Mouse (Mus musculus) MEL (cell line): ENCODE measurements around the gene Hnrnpf. TPM values are rescaled to one million over a fixed set of nuclear protein-coding genes. Genes with fewer than 3 reads are reported as not detected.

ENCODE experiments used
- DNase-seq: peaks from one replicate; pipeline ENCODE4 v3.0.0; 2011; ENCODE audit warnings: low read depth, low spot score
- H3K27ac ChIP-seq: 2 replicates; pipeline ENCODE4 v1.5.1; 2012; ENCODE audit warnings: low read depth, mild to moderate bottlenecking, control low read depth, low read length, moderate library complexity; ENCODE audit not compliant: control insufficient read depth
- H3K27me3 ChIP-seq, 2 experiments: fragments of 150-350 bp in 1 of 2; sonication (generic) in 1 of 2; 2 replicates each; pipeline ENCODE4 v1.6.1; 2012; ENCODE audit warnings: low read length in 2 of 2, mild to moderate bottlenecking in 2 of 2, improper control_type of control experiment in 1 of 2, moderate library complexity in 1 of 2; ENCODE audit not compliant: insufficient read depth in 2 of 2, control insufficient read depth in 1 of 2
- H3K36me3 ChIP-seq, 2 experiments: 2 replicates each; pipeline ENCODE4 v1.6.1; 2012 to 2014; ENCODE audit warnings: low read length in 2 of 2, improper control_type of control experiment in 1 of 2, inconsistent platforms in 1 of 2, mild to moderate bottlenecking in 1 of 2; ENCODE audit not compliant: insufficient read depth in 2 of 2, control insufficient read depth in 1 of 2
- H3K4me1 ChIP-seq, 2 experiments: fragments of 150-350 bp in 1 of 2; sonication (generic) in 1 of 2; 2 replicates each; pipeline ENCODE4 v1.6.1; 2012; ENCODE audit warnings: low read length in 2 of 2, improper control_type of control experiment in 1 of 2, mild to moderate bottlenecking in 1 of 2; ENCODE audit not compliant: insufficient read depth in 2 of 2, control insufficient read depth in 1 of 2
- H3K4me3 ChIP-seq, 2 experiments: fragments of 150-350 bp in 1 of 2; sonication (generic) in 1 of 2; 2 replicates each; pipeline ENCODE4 v1.5.1; 2012; ENCODE audit warnings: low read depth in 2 of 2, low read length in 2 of 2, mild to moderate bottlenecking in 2 of 2, moderate library complexity in 2 of 2, control low read depth in 1 of 2, improper control_type of control experiment in 1 of 2; ENCODE audit not compliant: control insufficient read depth in 1 of 2, insufficient read depth in 1 of 2
- H3K79me2 ChIP-seq: 2 replicates; pipeline ENCODE4 v1.6.1; 2012; ENCODE audit warnings: mild to moderate bottlenecking, low read length, moderate library complexity; ENCODE audit not compliant: control insufficient read depth, poor library complexity, insufficient read depth
- H3K9ac ChIP-seq: 2 replicates; pipeline ENCODE4 v1.6.1; 2012; ENCODE audit warnings: low read depth, mild to moderate bottlenecking, control low read depth, low read length, moderate library complexity; ENCODE audit not compliant: control insufficient read depth, poor library complexity, severe bottlenecking
- H3K9me3 ChIP-seq: fragments of 150-350 bp; sonication (generic); replicated peaks from 2 replicates; pipeline ENCODE4 v1.6.1; 2012; ENCODE audit warnings: mild to moderate bottlenecking, low read length, improper control_type of control experiment, moderate library complexity; ENCODE audit not compliant: insufficient read depth
- CHD1 ChIP-seq: IDR thresholded peaks from 2 replicates; pipeline ENCODE4 v1.6.1; 2012; ENCODE audit warnings: low read depth, mild to moderate bottlenecking, inconsistent platforms, low read length, improper control_type of control experiment
- CTCF ChIP-seq, 3 experiments: IDR thresholded peaks in 2 of 3; conservative IDR thresholded peaks in 1 of 3; 2 replicates each; pipeline ENCODE4 v1.5.1; 2011 to 2012; ENCODE audit warnings: low read length in 3 of 3, low read depth in 2 of 3, mild to moderate bottlenecking in 2 of 3, improper control_type of control experiment in 1 of 3, inconsistent platforms in 1 of 3, mixed read lengths in 1 of 3, moderate library complexity in 1 of 3; ENCODE audit not compliant: control insufficient read depth in 1 of 3, insufficient read depth in 1 of 3, poor library complexity in 1 of 3, severe bottlenecking in 1 of 3
- ELF1 ChIP-seq: IDR thresholded peaks from 2 replicates; pipeline ENCODE4 v1.6.1; 2014; ENCODE audit warnings: low read depth, mild to moderate bottlenecking, inconsistent platforms, low read length, improper control_type of control experiment, moderate library complexity
- EP300 ChIP-seq, 2 experiments: IDR thresholded peaks; 2 replicates each; pipeline ENCODE4 v1.6.1; 2011; ENCODE audit warnings: improper control_type of control experiment in 2 of 2, low read length in 2 of 2, low read depth in 1 of 2, mild to moderate bottlenecking in 1 of 2
- ETS1 ChIP-seq: IDR thresholded peaks from 2 replicates; pipeline ENCODE4 v1.6.1; 2012; ENCODE audit warnings: low read depth, mild to moderate bottlenecking, inconsistent platforms, low read length, improper control_type of control experiment, moderate library complexity
- GATA1 ChIP-seq: IDR thresholded peaks from 2 replicates; pipeline ENCODE4 v1.6.1; 2011; ENCODE audit warnings: low read depth, low read length, improper control_type of control experiment
- HCFC1 ChIP-seq: IDR thresholded peaks from 2 replicates; pipeline ENCODE4 v1.6.1; 2012; ENCODE audit warnings: low read depth, mild to moderate bottlenecking, inconsistent platforms, low read length, improper control_type of control experiment, moderate library complexity
- JUND ChIP-seq: IDR thresholded peaks from 2 replicates; pipeline ENCODE4 v1.6.1; 2011; ENCODE audit warnings: low read depth, mild to moderate bottlenecking, improper control_type of control experiment, low read length
- KAT2A ChIP-seq: conservative IDR thresholded peaks from 2 replicates; pipeline ENCODE4 v1.6.1; 2012; ENCODE audit warnings: low read depth, low read length, improper control_type of control experiment, inconsistent platforms
- MAFK ChIP-seq: IDR thresholded peaks from 2 replicates; pipeline ENCODE4 v1.6.1; 2011; ENCODE audit warnings: low read depth, mild to moderate bottlenecking, low read length, improper control_type of control experiment, borderline replicate concordance
- MAX ChIP-seq: IDR thresholded peaks from 2 replicates; pipeline ENCODE4 v1.6.1; 2011; ENCODE audit warnings: low read length, improper control_type of control experiment
- MAZ ChIP-seq: IDR thresholded peaks from 2 replicates; pipeline ENCODE4 v1.6.1; 2012; ENCODE audit warnings: low read depth, mild to moderate bottlenecking, inconsistent platforms, low read length, improper control_type of control experiment
- MEF2A ChIP-seq: IDR thresholded peaks from 2 replicates; pipeline ENCODE4 v1.6.1; 2014; ENCODE audit warnings: low read depth, mild to moderate bottlenecking, inconsistent platforms, low read length, improper control_type of control experiment; ENCODE audit not compliant: poor library complexity, insufficient replicate concordance, severe bottlenecking; ENCODE audit errors: extremely low read depth
- MXI1 ChIP-seq: IDR thresholded peaks from 2 replicates; pipeline ENCODE4 v1.6.1; 2011; ENCODE audit warnings: mild to moderate bottlenecking, low read depth, low read length, improper control_type of control experiment
- MYB ChIP-seq: IDR thresholded peaks from 2 replicates; pipeline ENCODE4 v1.6.1; 2011; ENCODE audit warnings: mild to moderate bottlenecking, low read depth, low read length, improper control_type of control experiment
- MYC ChIP-seq: IDR thresholded peaks from 2 replicates; pipeline ENCODE4 v1.6.1; 2011; ENCODE audit warnings: low read depth, mild to moderate bottlenecking, low read length, improper control_type of control experiment, moderate library complexity
- NELFE ChIP-seq: IDR thresholded peaks from 2 replicates; pipeline ENCODE4 v1.6.1; 2011; ENCODE audit warnings: low read depth, low read length, improper control_type of control experiment
- NRF1 ChIP-seq: IDR thresholded peaks from 2 replicates; pipeline ENCODE4 v1.6.1; 2014; ENCODE audit warnings: low read depth, mild to moderate bottlenecking, inconsistent platforms, low read length, improper control_type of control experiment, moderate library complexity; ENCODE audit not compliant: poor library complexity, insufficient read depth, severe bottlenecking
- POLR2A ChIP-seq, 2 experiments: IDR thresholded peaks; 2 replicates each; pipeline ENCODE4 v1.6.1; 2011 to 2012; ENCODE audit warnings: low read length in 2 of 2, mild to moderate bottlenecking in 2 of 2, control low read depth in 1 of 2, improper control_type of control experiment in 1 of 2, low read depth in 1 of 2, moderate library complexity in 1 of 2; ENCODE audit not compliant: control insufficient read depth in 1 of 2, insufficient read depth in 1 of 2, poor library complexity in 1 of 2
- RAD21 ChIP-seq: IDR thresholded peaks from 2 replicates; pipeline ENCODE4 v1.6.1; 2011; ENCODE audit warnings: mild to moderate bottlenecking, low read depth, low read length, improper control_type of control experiment
- SIN3A ChIP-seq: IDR thresholded peaks from 2 replicates; pipeline ENCODE4 v1.6.1; 2012; ENCODE audit warnings: low read length, improper control_type of control experiment, inconsistent platforms
- SMC3 ChIP-seq: IDR thresholded peaks from 2 replicates; pipeline ENCODE4 v1.6.1; 2011; ENCODE audit warnings: low read depth, low read length, improper control_type of control experiment
- TAL1 ChIP-seq: IDR thresholded peaks from 2 replicates; pipeline ENCODE4 v1.6.1; 2012; ENCODE audit warnings: mild to moderate bottlenecking, inconsistent platforms, low read length, moderate library complexity, mixed read lengths
- TBP ChIP-seq: IDR thresholded peaks from 2 replicates; pipeline ENCODE4 v1.8.0; 2011; ENCODE audit warnings: low read depth, low read length, improper control_type of control experiment
- TCF12 ChIP-seq: IDR thresholded peaks from 2 replicates; pipeline ENCODE4 v1.6.1; 2014; ENCODE audit warnings: low read depth, mild to moderate bottlenecking, inconsistent platforms, low read length, improper control_type of control experiment, moderate library complexity
- UBTF ChIP-seq: IDR thresholded peaks from 2 replicates; pipeline ENCODE4 v1.6.1; 2012; ENCODE audit warnings: low read depth, mild to moderate bottlenecking, inconsistent platforms, low read length, improper control_type of control experiment, moderate library complexity, borderline replicate concordance; ENCODE audit not compliant: insufficient read depth
- USF2 ChIP-seq, 2 experiments: IDR thresholded peaks; 2 replicates each; pipeline ENCODE4 v1.6.1; 2011 to 2012; ENCODE audit warnings: improper control_type of control experiment in 2 of 2, low read length in 2 of 2, borderline replicate concordance in 1 of 2, inconsistent platforms in 1 of 2, low read depth in 1 of 2, mild to moderate bottlenecking in 1 of 2; ENCODE audit not compliant: insufficient read depth in 1 of 2
- ZKSCAN1 ChIP-seq: IDR thresholded peaks from 2 replicates; pipeline ENCODE4 v1.6.1; 2012; ENCODE audit warnings: low read depth, mild to moderate bottlenecking, inconsistent platforms, low read length, improper control_type of control experiment, moderate library complexity
- ZNF384 ChIP-seq: IDR thresholded peaks from 2 replicates; pipeline ENCODE4 v1.6.1; 2012; ENCODE audit warnings: low read depth, mild to moderate bottlenecking, inconsistent platforms, low read length, improper control_type of control experiment
- polyA plus RNA-seq, 2 experiments: library from polyadenylated mRNA; stranded (reverse) in 1 of 2; unstranded in 1 of 2; fragments of >175 nt in 1 of 2; fragments of >200 nt in 1 of 2; gene quantifications; 2 replicates each; pipeline versions ENCODE4 v1.2.1 to v1.2.4; 2012; ENCODE audit warnings: low replicate concordance in 2 of 2, low read depth in 1 of 2; ENCODE audit not compliant: insufficient read length in 2 of 2, insufficient read depth in 1 of 2, missing spikeins in 1 of 2
- total RNA-seq: library from RNA; depleted of rRNA; stranded (reverse); fragments of 300-350 nt; gene quantifications from 2 replicates; pipeline ENCODE4 v1.2.3, GENCODE M21; 2012

Hnrnpf gene
- total and polyA plus RNA-seq, 3 experiments: 722 to 2,287 (median 882) TPM

DNA sequence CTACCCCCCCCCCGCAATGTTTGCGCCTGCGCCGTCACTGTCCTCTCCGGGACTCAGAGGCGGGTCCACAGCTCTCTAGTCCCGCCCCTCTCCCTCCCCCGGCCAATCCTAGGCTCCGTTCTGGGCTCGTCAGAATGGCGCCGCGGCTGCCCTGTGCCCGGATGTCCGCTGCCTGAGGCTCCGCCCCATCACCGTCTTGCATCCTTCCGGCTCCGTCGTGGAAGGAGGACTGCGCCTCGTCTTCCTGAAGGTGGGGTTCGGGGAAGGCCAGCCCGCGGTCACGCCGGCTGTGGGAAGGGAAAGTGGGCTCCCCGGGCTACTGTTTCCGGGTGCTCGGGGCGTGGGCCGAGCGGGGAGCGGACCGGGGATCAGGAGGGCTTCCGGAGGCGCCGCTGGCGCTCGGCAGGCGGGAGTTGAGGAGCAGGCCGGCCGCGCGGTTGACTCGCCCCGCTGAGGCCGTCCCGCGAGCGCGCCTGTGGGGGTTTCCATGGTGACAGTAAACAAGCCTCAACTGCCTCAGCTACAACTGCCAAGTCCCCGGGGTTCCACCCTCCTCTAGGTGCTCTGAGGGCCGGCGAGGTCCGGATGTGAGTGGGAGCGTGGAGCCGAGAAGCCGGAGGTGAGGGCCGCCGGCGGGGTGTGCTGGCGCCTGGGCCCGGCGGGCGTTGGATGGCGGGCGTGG is 6.6 kb downstream of the Hnrnpf start (continued):
- TF ChIP-seq USF2 (IDR thresholded peaks at IDR 0.05; ENCODE audit: borderline replicate concordance in 1 of 2, insufficient read depth in 1 of 2, low read depth in 1 of 2, low read length in 2 of 2) (no peak), MAFK (no peak), MXI1 (no peak; the same call in 1 of the 2 replicates), TAL1 (no peak), ZNF384 (no peak), TCF12 (peak; percentile 33; the same call in 1 of the 2 replicates), ELF1 (peak; percentile 84), MAX (peak; percentile 61; the same call in 1 of the 2 replicates), SMC3 (0 out of 2 replicates have a peak, but pooled peaks have one; percentile 14), ZKSCAN1 (no peak), MAZ (peak; percentile 13; the same call in 1 of the 2 replicates), SIN3A (peak; percentile 79; the same call in 1 of the 2 replicates), EP300 (IDR thresholded peaks at IDR 0.05; ENCODE audit: low read depth in 1 of 2, low read length in 2 of 2) (peak in 1 of 2 experiments; percentile 38; a peak in 1 of 4 replicates), KAT2A (peak; percentile 63; the same call in 1 of the 2 replicates), ETS1 (0 out of 2 replicates have a peak, but pooled peaks have one; percentile 20)

DNA sequence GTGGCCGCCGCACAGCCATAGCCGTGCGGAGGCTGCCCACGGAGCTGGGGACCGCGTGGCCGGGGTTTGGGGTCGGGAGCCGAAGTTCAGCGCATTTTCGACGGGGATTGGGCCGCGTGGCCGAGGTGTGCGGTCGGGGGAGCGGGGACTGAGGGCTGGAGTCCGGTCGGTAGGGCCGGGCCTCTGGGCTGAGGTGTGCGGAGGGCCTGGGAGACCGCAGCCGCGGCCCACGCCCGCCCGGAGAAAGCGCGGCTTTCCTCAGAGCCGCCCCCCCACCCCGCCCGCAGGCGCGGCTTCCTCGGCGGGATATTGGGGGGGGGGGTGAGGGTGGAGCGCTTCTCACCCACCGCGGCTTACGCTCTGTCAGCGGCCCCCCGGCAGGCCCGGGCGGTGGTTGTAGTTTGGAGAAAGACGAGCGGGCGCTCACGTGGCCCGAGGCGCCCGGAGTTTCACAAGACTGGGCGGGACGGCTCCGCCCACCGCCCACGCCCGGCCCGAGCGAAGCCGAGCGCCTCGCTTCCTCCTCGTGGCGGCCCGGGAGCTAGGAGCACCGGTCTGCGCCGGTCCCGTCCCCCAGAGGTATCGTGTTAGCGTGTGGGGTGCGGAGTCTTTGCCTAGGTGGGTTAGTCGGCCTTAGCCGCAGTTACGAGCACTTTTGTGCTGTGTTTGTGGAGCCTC is 7.3 kb downstream of the Hnrnpf start:
- Histone ChIP-seq H3K9ac (peak overlapping the region; percentile 92), H3K4me3 (peak overlapping the region; percentile 97 to 99), H3K79me2 (peaks cover 87% of the 10 kb centered on the region), H3K9me3 (no peaks in the 10 kb centered on the region), H3K4me1 (peaks cover 17 to 20% of the 10 kb centered on the region in 2 experiments), H3K27me3 (no peaks in the 10 kb centered on the region), H3K27ac (peak overlapping the region; percentile 93), H3K36me3 (peaks cover 16 to 38% of the 10 kb centered on the region in 2 experiments)
- peak; percentile 94 for DNase-seq
- TF ChIP-seq NELFE: peak; percentile 75
- TF ChIP-seq MAZ: peak; percentile 78; the same call in 1 of the 2 replicates
- no peak for TF ChIP-seq RAD21
- no peak for TF ChIP-seq UBTF
- no peak; the same call in 1 of the 2 replicates for TF ChIP-seq CHD1
- peak; percentile 92; the same call in 1 of the 2 replicates for TF ChIP-seq SIN3A
- TF ChIP-seq MAX: peak; percentile 86
- TF ChIP-seq CTCF (IDR thresholded peaks at IDR 0.05 in 2 of 3, conservative IDR thresholded peaks at IDR 0.05 in 1 of 3; ENCODE audit: control insufficient read depth in 1 of 3, insufficient read depth in 1 of 3, low read depth in 2 of 3, low read length in 3 of 3, poor library complexity in 1 of 3, severe bottlenecking in 1 of 3): no peak
- no peak for TF ChIP-seq SMC3
- no peak for TF ChIP-seq MYB
- TF ChIP-seq HCFC1: peak; percentile 55; the same call in 1 of the 2 replicates
- no peak for TF ChIP-seq ZKSCAN1
- no peak for TF ChIP-seq GATA1
- peak; percentile 99 for TF ChIP-seq MXI1
- no peak for TF ChIP-seq MEF2A
- peak; percentile 84 for TF ChIP-seq MYC
- peak; percentile 61; the same call in 1 of the 2 replicates for TF ChIP-seq ELF1
- peak; percentile 29; the same call in 1 of the 2 replicates for TF ChIP-seq NRF1
- 0 out of 2 replicates have a peak, but pooled peaks have one; percentile 44 for TF ChIP-seq TBP
- peak in 1 of 2 experiments; percentile 51; a peak in 1 of 4 replicates for TF ChIP-seq USF2 (IDR thresholded peaks at IDR 0.05; ENCODE audit: borderline replicate concordance in 1 of 2, insufficient read depth in 1 of 2, low read depth in 1 of 2, low read length in 2 of 2)
- peak; percentile 65 to 81; a peak in 2 of 4 replicates for TF ChIP-seq POLR2A (IDR thresholded peaks at IDR 0.05; ENCODE audit: control insufficient read depth in 1 of 2, insufficient read depth in 1 of 2, low read depth in 1 of 2, low read length in 2 of 2, poor library complexity in 1 of 2)
- TF ChIP-seq JUND: no peak
